Mouse (Mus musculus) embryo, embryonic 10 days (tissue): ENCODE results near the gene Pole4.
"Not testable (repeated sequence)": the region's sequence is repeated elsewhere in the genome, so short reads cannot be mapped to it uniquely, and the experiment has no call there.

Experiments
- DNase-seq: peaks from one replicate; pipeline ENCODE4 v3.0.0-alpha.2; 2015; ENCODE audit warnings: low spot score

Gene Pole4

DNA sequence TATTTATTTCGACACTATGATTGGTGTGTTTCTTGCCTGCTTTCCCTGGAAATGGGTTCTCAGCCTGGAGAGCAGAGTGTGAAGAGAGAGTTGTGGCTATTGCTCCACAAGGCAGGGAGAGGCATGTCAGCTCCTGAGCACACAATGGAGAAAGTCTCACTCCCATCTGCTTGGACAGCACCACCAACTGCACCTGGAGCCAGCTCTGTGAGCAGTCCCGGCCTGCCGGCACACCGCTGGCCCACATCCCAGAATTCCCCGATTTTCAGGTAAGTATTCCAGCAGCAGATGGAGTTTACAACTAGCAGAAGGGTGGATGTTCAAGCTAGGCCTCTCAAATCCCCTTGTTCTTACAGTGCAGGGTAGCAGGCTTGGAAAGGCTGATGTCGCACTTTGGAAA lies 10.1 kb upstream of the Pole4 start:
- no peak for DNase-seq

DNA sequence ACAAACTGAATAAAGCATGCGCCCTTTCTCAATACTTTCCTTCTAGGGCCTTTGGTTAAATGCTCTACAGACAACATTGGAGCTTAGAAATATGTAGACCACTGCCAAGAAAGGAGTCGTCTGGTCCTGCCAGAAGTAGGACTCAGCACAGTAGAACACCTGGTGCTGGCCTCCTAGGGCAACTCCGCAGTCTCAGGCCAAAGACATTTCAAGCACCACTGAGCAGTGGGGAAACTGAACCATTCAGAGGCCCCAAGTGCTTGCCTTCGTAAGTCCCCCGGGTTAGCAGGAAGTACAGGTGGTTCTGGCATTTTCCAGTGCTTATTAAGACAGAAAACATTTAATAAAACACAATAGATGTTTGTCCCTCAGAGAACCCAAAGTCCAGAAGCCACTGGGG lies 9.7 kb upstream of the Pole4 start:
- no peak for DNase-seq

DNA sequence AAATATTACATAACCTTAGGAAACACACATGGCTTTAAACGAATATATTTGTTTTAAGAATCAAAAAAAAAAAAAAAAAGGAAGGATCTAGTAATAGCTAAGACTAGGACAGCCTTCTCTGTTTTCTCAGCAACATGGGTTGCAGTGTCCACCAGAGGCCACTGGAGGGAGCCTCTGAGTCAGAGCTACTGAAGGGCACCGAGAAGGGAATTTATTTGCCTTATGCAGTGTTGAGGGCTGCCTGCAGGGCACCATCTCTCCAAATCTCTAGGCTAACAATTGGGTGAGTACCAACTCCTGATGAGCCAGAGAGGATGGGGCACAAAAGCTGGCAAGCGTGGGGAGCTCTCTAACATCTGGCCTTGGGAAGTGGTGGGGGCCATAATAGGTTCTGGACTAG lies 9.1 kb upstream of the Pole4 start:
- DNase-seq = peak; percentile 72

- no peak for DNase-seq
These were observed 2.6 kb upstream of the Pole4 start for GRCm38 (mm10) chr6:82707742-82708141.

- DNase-seq = no peak
These were observed 2.1 kb upstream of the Pole4 start for GRCm38 (mm10) chr6:82707241-82707640.

- no peak for DNase-seq
These were observed 1.5 kb downstream of the Pole4 start for GRCm38 (mm10) chr6:82703710-82704109.

DNA sequence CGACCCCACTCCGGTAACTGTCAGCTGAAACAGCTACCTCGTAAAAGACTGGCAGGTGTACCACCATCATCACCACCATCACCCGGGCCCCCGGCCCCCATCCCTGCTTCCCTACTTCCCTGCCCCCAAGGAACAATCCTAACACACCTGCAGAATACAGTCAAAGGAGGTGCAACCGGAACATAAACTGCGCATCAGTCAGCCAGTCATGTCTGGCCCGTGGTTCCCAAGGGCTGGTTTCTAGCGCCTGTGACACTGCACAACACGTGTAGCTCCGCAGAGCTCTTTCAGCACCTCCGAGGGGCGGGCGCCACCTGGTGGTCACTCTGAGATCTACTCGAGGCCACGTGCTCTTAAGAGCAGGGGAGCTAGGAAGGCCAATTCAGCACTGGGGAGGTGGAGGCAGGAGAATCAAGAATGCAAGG lies 2.6 kb downstream of the Pole4 start:
- peak; percentile 94 for DNase-seq

DNA sequence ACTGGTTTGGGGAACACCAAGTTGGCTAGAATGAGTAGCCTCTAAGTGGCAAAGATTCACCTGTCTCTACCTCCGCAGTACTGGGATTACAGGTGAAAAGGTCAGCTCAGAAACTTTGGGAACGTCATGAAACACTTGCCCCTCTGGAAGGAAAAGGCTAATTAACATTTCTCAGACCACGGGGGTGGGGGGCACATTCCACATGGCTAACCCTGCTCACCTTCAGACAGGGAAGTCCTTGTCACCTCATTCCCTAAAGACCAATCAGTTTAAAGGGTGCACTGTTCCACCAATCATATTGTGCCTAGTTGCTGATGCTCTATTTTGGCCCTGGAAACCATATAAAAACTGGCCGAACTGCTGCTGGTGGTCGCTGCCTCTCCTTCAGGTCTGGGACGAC lies 3.9 kb downstream of the Pole4 start:
- no peak for DNase-seq

DNA sequence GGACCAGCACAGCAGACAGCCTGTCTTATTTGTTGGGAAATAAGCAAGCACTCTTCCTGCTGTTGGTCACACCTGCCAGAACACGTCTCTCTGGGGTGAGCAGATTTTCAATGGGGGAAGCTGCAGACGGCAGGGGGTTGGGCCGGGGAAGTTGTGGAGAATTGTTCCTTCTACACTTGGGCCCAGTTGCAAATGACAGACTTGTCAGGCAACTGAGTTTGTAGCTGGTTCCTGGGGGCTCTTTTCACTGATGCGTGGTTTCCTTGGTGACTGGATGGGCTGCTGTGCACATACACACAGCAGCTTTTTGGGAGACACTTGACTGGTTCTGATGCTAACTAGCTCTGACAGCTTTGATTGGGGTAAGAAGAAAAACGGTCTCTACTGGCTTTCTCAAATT lies 5.3 kb downstream of the Pole4 start:
- DNase-seq = no peak

DNA sequence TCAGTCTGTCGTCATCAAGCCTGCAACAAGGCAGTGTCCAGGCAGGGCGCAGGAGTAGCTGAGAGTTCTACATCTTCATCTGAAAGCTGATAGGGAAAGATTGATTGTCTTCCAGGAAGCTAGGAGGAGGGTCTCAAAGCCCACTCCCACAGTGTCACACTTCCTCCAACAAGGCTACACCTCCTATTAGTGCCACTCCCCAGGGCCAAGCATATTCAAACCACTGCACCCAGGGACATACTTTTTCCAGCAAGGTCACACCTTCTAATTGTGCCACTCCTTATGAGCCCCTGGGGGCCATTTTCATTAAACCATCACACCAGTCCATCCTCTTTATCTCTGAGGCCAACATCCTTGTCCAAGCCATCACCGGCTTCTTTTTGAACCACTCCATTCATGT lies 8.4 kb downstream of the Pole4 start:
- no peak for DNase-seq

DNA sequence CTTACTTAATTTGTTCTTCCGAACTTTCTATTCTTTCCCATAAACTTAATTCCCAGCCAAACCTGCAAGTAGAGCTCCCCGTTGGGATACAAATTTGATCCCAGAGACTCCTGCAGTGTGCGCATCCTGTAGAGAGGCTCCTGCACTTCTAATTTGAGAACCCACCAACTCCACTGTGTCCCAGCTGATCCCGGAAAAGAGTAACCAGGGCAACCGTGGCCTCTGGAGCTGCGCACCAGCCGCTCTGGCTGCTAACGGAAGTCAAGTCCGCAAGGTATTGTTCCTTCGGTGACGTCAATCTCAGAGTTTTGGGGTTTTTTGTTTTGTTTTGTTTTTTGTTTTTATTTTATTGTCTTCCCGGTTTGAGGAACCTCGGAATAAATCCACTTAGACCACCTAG lies 10.5 kb downstream of the Pole4 start:
- DNase-seq = peak; percentile 24

DNA sequence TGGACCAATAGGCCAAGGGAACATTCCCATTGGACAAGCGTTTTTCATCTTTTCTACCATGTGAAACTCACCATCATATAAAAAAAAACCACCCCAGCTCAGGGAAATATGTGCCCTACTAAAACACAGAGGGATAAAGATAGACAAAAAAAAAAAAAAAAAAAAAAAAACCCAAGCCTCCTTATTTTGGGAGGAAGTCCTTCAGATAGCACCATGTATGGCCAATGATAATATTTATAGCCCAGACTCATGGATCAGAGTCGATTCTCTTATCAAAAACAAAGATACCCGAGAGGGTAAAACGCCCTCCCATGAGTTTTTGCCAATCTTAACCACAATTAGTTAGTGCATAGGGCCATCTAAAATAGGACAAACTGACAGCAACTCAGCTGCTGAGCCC lies 15.7 kb downstream of the Pole4 start:
- no peak for DNase-seq

GRCm38 (mm10) chr6:82688586-82688985 lies 16.6 kb downstream of the Pole4 start:
- DNase-seq = peak; percentile 20

- DNase-seq = no peak
These were observed 21.0 kb downstream of the Pole4 start for GRCm38 (mm10) chr6:82684136-82684535.

DNA sequence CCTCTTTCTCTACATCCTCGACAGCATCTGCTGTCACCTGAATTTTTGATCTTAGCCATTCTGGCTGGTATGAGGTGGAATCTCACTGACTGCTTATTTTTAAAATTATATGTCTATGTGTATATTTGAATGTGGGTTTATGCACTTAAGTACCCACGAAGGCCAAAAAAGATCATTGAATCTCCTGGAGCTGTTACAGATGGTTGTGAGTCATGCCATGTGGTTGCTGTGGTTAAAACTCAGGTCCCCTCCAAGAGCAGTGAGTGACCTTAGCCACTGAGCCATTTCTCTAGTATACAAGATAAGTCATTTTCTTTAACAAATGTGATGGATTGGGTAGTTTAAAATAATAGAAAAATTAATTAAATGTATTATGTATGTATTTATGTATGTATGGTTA lies 25.9 kb downstream of the Pole4 start:
- not testable (repeated sequence) for DNase-seq

DNA sequence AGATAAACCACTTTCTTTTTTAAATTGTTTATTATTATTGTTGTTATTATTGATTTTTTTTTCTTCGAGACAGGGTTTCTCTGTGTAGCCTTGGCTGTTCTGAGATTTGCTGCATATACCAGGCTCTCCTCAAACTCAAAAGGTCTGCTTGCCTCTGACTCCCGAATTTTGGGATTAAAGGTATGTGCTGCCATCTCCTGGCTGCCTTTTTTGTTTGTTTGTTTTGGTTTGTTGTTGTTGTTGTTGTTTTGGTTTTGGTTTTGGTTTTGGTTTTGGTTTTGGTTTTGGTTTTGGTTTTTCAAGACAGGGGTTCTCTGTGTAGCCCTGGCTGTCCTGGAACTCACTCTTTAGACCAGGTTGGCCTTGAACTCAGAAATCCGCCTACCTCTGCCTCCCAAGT lies 27.5 kb downstream of the Pole4 start:
- DNase-seq = not testable (repeated sequence)

DNA sequence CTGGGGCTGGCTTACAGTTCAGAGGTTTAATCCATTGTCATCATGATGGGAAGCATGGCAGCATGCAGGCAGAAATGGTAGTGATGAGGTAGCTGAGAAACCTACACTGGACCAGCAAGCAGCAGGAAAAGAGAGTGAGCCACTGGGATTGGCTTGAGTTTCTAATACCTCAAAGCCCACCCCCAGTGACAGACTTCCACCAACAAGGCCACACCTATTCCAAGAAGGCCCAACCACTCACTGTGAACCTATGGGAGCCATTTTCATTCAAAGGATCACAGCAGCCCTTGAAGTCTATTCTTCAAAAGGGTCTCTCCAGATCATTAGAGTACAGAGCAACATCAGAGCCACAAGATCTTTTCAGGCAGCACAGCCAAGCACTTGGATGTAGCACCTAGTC lies 38.7 kb downstream of the Pole4 start:
- no peak for DNase-seq

DNA sequence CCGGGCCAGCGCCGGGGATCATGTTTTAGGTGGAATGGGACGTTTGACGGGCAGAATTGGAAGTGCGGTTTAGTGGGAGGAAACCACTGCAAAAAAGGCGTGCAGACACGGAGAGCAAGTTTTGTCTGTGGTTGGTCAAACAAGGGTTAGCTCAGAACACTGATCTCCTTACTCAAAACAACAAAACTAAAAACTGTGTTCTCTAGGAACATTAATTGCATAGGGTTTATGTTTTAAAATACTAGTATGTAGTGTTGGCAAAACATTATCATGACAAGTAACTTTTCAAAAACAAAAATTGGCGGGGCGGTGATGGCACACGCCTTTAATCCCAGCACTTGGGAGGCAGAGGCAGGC lies 52.0 kb downstream of the Pole4 start:
- DNase-seq = no peak

DNA sequence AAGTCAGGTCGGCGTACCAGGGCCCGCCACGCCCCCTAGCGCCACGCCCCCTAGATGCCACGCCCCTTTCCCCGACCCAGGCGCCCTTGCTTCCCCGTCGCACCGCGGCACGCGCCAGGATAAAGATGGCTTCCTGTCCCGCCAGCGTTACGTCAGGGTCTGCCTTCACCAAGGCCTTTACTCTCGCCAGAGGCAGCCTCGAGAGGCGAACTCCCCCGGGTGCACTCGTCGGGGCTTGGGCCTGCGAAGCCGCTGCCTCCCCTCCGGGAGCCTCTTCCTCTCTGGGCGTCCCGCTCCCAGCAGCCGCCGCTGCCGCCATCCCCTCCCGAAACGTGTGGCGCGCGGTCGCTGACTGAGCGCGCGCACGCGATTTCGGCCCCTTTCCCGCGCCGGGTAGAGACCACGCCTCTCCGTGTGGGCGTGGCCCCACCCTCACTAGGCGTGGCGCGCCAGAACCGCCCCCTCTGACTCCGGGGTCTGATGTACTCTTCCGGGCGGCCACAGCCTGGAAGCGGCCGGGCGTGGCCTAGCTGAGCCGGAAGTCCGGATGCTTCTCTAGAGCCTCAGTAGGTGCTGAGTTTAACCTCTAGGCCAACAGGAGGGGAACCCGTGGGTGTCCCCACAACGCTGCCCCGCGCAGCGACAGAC lies 52.5 kb downstream of the Pole4 start:
- DNase-seq = peak; percentile 95

DNA sequence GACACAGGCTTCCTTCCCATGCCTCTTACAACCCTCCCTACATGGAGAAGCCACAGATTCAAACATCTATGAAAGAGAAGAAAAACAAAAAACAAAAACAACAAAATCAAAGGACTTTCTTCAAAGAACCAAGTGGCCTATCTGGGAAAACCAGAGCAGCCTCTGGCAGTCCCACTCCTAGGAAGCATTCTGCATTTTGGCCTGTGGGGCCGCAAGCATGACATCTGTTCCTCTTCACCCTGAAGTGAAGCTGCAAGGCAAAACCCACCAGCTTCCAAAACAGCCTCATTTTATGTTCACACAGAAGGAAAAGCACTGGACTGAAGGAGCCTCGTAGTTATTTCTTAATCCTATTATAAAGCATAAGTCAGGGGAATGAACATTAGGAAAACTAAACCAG lies 56.1 kb downstream of the Pole4 start:
- DNase-seq = no peak

DNA sequence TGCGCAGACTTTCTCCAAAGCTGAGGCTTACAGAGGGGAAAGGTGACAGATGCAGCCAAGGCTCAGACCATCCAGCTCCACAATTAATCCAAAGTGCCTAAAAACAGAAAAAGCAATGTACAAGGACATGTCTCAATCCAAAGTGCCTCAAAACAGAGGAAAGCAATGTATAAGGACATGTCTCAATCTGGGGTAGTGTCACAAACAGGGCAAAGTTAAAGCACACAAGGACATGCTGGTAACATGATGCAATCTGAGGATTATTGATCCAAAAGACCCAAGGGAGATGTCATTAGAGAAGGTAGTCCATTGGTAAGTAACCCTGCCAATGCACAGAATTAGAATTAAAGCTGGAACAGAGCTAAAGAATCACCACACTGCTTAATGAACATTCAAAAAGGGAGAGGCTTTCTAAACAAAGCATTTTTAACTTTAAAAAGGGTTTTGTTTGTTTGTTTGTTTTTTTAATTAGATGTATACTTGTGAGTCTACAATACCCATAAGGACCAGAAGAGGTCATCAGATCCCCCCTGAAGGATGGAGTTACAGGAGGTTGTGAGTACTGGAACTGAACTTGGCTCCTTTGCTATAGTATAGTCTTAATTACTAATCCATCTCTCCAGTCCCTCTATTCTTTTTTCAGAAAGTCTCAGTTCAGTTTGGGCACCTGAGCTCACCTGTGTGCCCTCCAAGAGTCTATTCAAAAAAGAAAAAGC lies 57.1 kb downstream of the Pole4 start:
- DNase-seq = no peak

DNA sequence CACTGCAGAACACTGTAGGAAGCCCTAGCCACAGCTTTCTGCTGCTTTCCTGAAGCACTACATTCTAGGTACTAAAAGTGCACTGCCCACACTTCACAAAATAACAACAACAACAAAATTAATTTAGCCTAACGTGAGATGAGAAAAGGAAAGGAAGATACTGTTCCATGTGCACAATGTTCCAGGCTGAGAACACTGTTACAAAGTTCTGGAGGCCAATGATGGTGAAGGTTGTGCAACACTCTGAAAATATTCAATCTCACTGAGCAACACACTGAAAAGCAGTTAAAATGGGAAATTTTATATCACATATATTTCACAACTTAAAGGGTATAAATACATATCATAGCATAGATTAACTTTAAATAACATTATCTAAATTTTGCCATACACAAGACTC lies 58.2 kb downstream of the Pole4 start:
- no peak for DNase-seq

GRCm38 (mm10) chr6:82640046-82640445 lies 65.1 kb downstream of the Pole4 start:
- no peak for DNase-seq

- DNase-seq = not testable (repeated sequence)
These were observed 79.8 kb downstream of the Pole4 start for GRCm38 (mm10) chr6:82625331-82625730.
